Mouse (Mus musculus) midbrain, embryonic 16.5 days (tissue): ENCODE results near the gene Ets2. TPM values are rescaled to one million over a fixed set of nuclear protein-coding genes. Genes with fewer than 3 reads are reported as not detected.

ENCODE experiments used
- ATAC-seq: fragments of 200-750 bp; cut with Nextera tagmentation; 2 replicates; pipeline ENCODE4 v1.8.0; 2017; ENCODE audit warnings: moderate TSS enrichment
- H3K27ac ChIP-seq: fragments of 300-500 bp; sonication (generic); 2 replicates; pipeline ENCODE4 v1.5.1; 2014; ENCODE audit warnings: mild to moderate bottlenecking, low read length, mixed read lengths
- H3K27me3 ChIP-seq: fragments of 300-500 bp; sonication (generic); 2 replicates; pipeline ENCODE4 v1.6.1; 2014; ENCODE audit warnings: low read depth, low read length, mixed read lengths; ENCODE audit not compliant: control insufficient read depth, insufficient read depth
- H3K36me3 ChIP-seq: fragments of 300-500 bp; sonication (generic); 2 replicates; pipeline ENCODE4 v1.6.1; 2014; ENCODE audit warnings: mild to moderate bottlenecking, low read length, moderate library complexity, mixed read lengths; ENCODE audit not compliant: control insufficient read depth, insufficient read depth
- H3K4me1 ChIP-seq: fragments of 300-500 bp; sonication (generic); 2 replicates; pipeline ENCODE4 v1.6.1; 2014; ENCODE audit warnings: mild to moderate bottlenecking, low read length, mixed read lengths; ENCODE audit not compliant: control insufficient read depth, insufficient read depth
- H3K4me2 ChIP-seq: fragments of 300-500 bp; sonication (generic); 2 replicates; pipeline ENCODE4 v1.6.1; 2014; ENCODE audit warnings: mild to moderate bottlenecking, low read length, mixed read lengths
- H3K4me3 ChIP-seq: fragments of 300-500 bp; sonication (generic); 2 replicates; pipeline ENCODE4 v1.5.1; 2014; ENCODE audit warnings: low read depth, mild to moderate bottlenecking, low read length, moderate library complexity, mixed read lengths
- H3K9ac ChIP-seq: fragments of 300-500 bp; sonication (generic); 2 replicates; pipeline ENCODE4 v1.6.1; 2014; ENCODE audit warnings: low read depth, low read length, mixed read lengths
- H3K9me3 ChIP-seq: fragments of 300-500 bp; sonication (generic); replicated peaks from 2 replicates; pipeline ENCODE4 v1.6.1; 2014; ENCODE audit warnings: mild to moderate bottlenecking, low read length, mixed read lengths; ENCODE audit not compliant: control insufficient read depth, poor library complexity, severe bottlenecking
- WGBS: fragments of 180-500 bp; shearing (Covaris S2); extraction: QIAGEN DNeasy Blood & Tissue Kit; methylation state at CpG from one replicate; pipeline ENCODE4 v1.1.7; 2014; 5-methylcytosine and 5-hydroxymethylcytosine counted together
- polyA plus RNA-seq: library from polyadenylated mRNA; unstranded; fragments of >200 nt; fragmentation: Nextera tagmentation; extraction: Ambion mirVana; gene quantifications from 2 replicates; pipeline ENCODE4 v1.2.1, GENCODE M21; 2015

The Ets2 gene
- polyA plus RNA-seq = 21.2 and 21.9 TPM in 2 replicates

GRCm38 (mm10) chr16:95701802-95702561 lies at the start of gene Ets2:
TSS of gene Ets2 (plus strand) at chr16:95702075.
- H3K27ac ChIP-seq = peak within 1 kb of the TSS; percentile 91
- H3K4me2 ChIP-seq = peak within 1 kb of the TSS; percentile 59
- no peaks in the 10 kb centered on the region for H3K27me3 ChIP-seq
- WGBS = under 1% methylated on average over 61 of the region's 64 CpGs
- H3K9ac ChIP-seq = peak within 1 kb of the TSS; percentile 88
- H3K4me3 ChIP-seq = peak within 1 kb of the TSS; percentile 67
- H3K36me3 ChIP-seq = no peaks in the 10 kb centered on the region
- peaks cover 13% of the 10 kb centered on the region; the same call in 1 of the 2 replicates for H3K4me1 ChIP-seq
- peak; percentile 95 for ATAC-seq
- H3K9me3 ChIP-seq = no peaks in the 10 kb centered on the region

- ATAC-seq = 0 out of 2 replicates have a peak, but pooled peaks have one; percentile 60
- Histone ChIP-seq H3K4me3 (no peak overlapping the region), H3K4me1 (no peaks in the 10 kb centered on the region), H3K9ac (no peak overlapping the region), H3K4me2 (peak overlapping the region; percentile 18), H3K9me3 (no peaks in the 10 kb centered on the region; the same call in 1 of the 2 replicates), H3K36me3 (no peaks in the 10 kb centered on the region), H3K27ac (0 out of 2 replicates have a peak overlapping the region, but pooled peaks have one; percentile 34), H3K27me3 (no peaks in the 10 kb centered on the region)
- 70% methylated on average over 15 of the region's 15 CpGs for WGBS
Observed at GRCm38 (mm10) chr16:95654204-95654611, 47.7 kb upstream of the Ets2 start.

GRCm38 (mm10) chr16:95656535-95656934 lies 45.3 kb upstream of the Ets2 start:
- ATAC-seq = no peak
- no peak overlapping the region for H3K4me3 ChIP-seq
- no peak overlapping the region for H3K9ac ChIP-seq
- no peak overlapping the region for H3K4me2 ChIP-seq
- H3K36me3 ChIP-seq = no peaks in the 10 kb centered on the region
- H3K4me1 ChIP-seq = no peaks in the 10 kb centered on the region
- 95% methylated on average over 4 of the region's 4 CpGs for WGBS
- no peak overlapping the region for H3K27ac ChIP-seq
- H3K27me3 ChIP-seq = no peaks in the 10 kb centered on the region
- H3K9me3 ChIP-seq = no peaks in the 10 kb centered on the region; the same call in 1 of the 2 replicates

- no peak overlapping the region for H3K4me2 ChIP-seq
- H3K4me3 ChIP-seq = no peak overlapping the region
- 96% methylated on average over 5 of the region's 5 CpGs for WGBS
- H3K27ac ChIP-seq = no peak overlapping the region
- no peaks in the 10 kb centered on the region for H3K4me1 ChIP-seq
- no peaks in the 10 kb centered on the region; the same call in 1 of the 2 replicates for H3K9me3 ChIP-seq
- no peaks in the 10 kb centered on the region for H3K36me3 ChIP-seq
- no peak for ATAC-seq
- H3K9ac ChIP-seq = no peak overlapping the region
- no peaks in the 10 kb centered on the region for H3K27me3 ChIP-seq
Observed at GRCm38 (mm10) chr16:95657187-95657586, 44.7 kb upstream of the Ets2 start.

GRCm38 (mm10) chr16:95657756-95658155 lies 44.1 kb upstream of the Ets2 start:
- Histone ChIP-seq H3K4me1 (no peaks in the 10 kb centered on the region), H3K27ac (no peak overlapping the region), H3K4me3 (no peak overlapping the region), H3K27me3 (no peaks in the 10 kb centered on the region), H3K9ac (no peak overlapping the region), H3K9me3 (no peaks in the 10 kb centered on the region; the same call in 1 of the 2 replicates), H3K4me2 (no peak overlapping the region), H3K36me3 (no peaks in the 10 kb centered on the region)
- WGBS = 90% methylated on average over 5 of the region's 5 CpGs
- no peak for ATAC-seq

- no peak for ATAC-seq
- no peaks in the 10 kb centered on the region for H3K27me3 ChIP-seq
- H3K4me2 ChIP-seq = no peak overlapping the region
- 62% methylated on average over 5 of the region's 5 CpGs for WGBS
- no peak overlapping the region for H3K27ac ChIP-seq
- no peaks in the 10 kb centered on the region; the same call in 1 of the 2 replicates for H3K9me3 ChIP-seq
- no peak overlapping the region for H3K9ac ChIP-seq
- no peaks in the 10 kb centered on the region for H3K4me1 ChIP-seq
- H3K4me3 ChIP-seq = no peak overlapping the region
- no peaks in the 10 kb centered on the region for H3K36me3 ChIP-seq
Observed at GRCm38 (mm10) chr16:95658836-95659430, 42.9 kb upstream of the Ets2 start.

GRCm38 (mm10) chr16:95659461-95659860 lies 42.4 kb upstream of the Ets2 start:
- H3K36me3 ChIP-seq = no peaks in the 10 kb centered on the region
- no peaks in the 10 kb centered on the region for H3K27me3 ChIP-seq
- no peak overlapping the region for H3K4me2 ChIP-seq
- H3K27ac ChIP-seq = no peak overlapping the region
- 83% methylated on average over 19 of the region's 19 CpGs for WGBS
- no peaks in the 10 kb centered on the region; the same call in 1 of the 2 replicates for H3K9me3 ChIP-seq
- ATAC-seq = no peak
- H3K9ac ChIP-seq = no peak overlapping the region
- H3K4me3 ChIP-seq = no peak overlapping the region
- no peaks in the 10 kb centered on the region for H3K4me1 ChIP-seq

- Histone ChIP-seq H3K27me3 (no peaks in the 10 kb centered on the region), H3K9ac (no peak overlapping the region), H3K4me2 (no peak overlapping the region), H3K9me3 (no peaks in the 10 kb centered on the region; the same call in 1 of the 2 replicates), H3K4me3 (no peak overlapping the region), H3K36me3 (no peaks in the 10 kb centered on the region), H3K4me1 (no peaks in the 10 kb centered on the region), H3K27ac (no peak overlapping the region)
- no peak for ATAC-seq
- WGBS = 77% methylated on average over 5 of the region's 5 CpGs
Observed at GRCm38 (mm10) chr16:95660909-95661308, 41.0 kb upstream of the Ets2 start.
